Mouse (Mus musculus): ENCODE results near the gene Pde4d. TPM values are rescaled to one million over a fixed set of nuclear protein-coding genes. Genes with fewer than 3 reads are reported as not detected.
A peak's percentile ranks its signal among the peaks of the same experiment; 100 is the strongest.

The Pde4d gene
- polyA plus RNA-seq, 1 experiment from 2014 or later = 27.9 TPM

DNA sequence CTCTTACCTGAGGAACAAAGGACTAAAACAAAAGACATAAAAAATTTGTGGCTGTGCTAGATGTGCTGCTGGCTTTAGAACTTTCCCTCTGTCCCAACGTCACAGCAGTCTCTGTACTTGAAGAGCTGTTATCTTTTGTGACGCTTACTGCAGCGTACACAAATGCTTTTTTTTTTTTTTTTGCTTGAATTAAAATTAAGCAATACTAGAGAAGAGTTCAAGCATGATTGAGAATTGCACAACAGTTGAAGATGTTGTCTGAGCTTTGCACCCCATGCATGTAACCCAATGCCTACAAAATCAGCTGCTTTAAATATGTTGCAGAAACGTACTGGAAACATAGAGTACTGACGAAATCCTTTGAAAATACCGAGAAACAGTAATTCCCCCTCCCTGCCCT lies 892.7 kb downstream of the Pde4d start:
- ATAC-seq (replicated peaks; ENCODE audit: extremely low read depth, insufficient read depth, low FRiP score) = no peak
- WGBS = 46% methylated on average over 6 of the region's 6 CpGs
- Histone ChIP-seq H3K27ac (ENCODE audit: low read length) (no peak overlapping the region), H3K9ac (ENCODE audit: low read length) (no peak overlapping the region), H3K27me3 (ENCODE audit: control insufficient read depth, insufficient read depth, low read length) (no peaks in the 10 kb centered on the region), H3K4me1 (ENCODE audit: control insufficient read depth, insufficient read depth, low read length) (no peaks in the 10 kb centered on the region), H3K4me2 (ENCODE audit: low read depth, low read length) (no peak overlapping the region), H3K9me3 (replicated peaks; ENCODE audit: control insufficient read depth, low read length) (no peaks in the 10 kb centered on the region), H3K4me3 (ENCODE audit: low read length) (no peak overlapping the region), H3K36me3 (ENCODE audit: control insufficient read depth, insufficient read depth) (no peaks in the 10 kb centered on the region)

DNA sequence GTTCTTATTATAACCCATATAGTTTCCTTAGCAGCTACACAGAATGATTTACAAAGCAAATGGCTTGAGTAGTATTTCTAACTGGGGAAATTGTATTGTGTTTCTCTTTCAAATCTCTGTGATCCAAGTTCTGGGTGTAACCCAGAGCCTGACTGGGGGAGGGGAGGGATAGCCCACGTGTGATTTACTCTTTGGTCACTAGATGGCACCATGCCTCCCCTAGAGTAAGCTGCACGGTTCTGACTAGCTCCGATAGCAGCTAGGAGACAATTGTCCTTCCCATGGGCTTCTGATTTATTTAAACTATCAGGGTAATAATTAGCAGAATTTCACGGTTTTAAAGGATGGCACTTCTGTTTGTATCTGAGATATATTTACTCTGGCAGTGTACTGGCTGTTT lies 893.8 kb downstream of the Pde4d start:
- 0 out of 2 replicates have a peak, but pooled peaks have one; percentile 58 for ATAC-seq (replicated peaks; ENCODE audit: extremely low read depth, insufficient read depth, low FRiP score)

DNA sequence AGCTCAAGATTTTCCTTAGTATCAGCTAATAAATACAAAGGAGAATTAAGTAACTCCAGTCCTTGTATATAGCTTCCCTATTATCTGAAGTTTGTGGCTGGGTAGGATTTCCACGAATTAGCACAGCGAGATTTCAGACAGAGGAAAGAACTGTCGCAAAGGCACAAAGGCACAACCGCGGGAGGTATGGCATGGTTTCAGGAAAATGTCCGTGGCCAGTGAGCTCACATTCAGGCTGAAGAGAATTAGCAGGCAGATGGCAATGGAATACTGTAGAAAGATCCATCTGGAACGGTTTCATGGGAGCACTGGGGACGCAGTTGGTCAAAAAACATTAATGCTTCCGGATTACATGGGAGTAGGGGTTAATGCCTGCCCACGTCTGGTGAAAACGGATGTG lies 898.0 kb downstream of the Pde4d start:
- no peaks in the 10 kb centered on the region for H3K36me3 ChIP-seq (ENCODE audit: control insufficient read depth, insufficient read depth)
- no peak overlapping the region for H3K4me2 ChIP-seq (ENCODE audit: low read depth, low read length)
- H3K4me1 ChIP-seq (ENCODE audit: control insufficient read depth, insufficient read depth, low read length) = no peaks in the 10 kb centered on the region
- 65% methylated on average over 11 of the region's 11 CpGs for WGBS
- H3K9me3 ChIP-seq (replicated peaks; ENCODE audit: control insufficient read depth, low read length) = no peaks in the 10 kb centered on the region
- H3K27me3 ChIP-seq (ENCODE audit: control insufficient read depth, insufficient read depth, low read length) = no peaks in the 10 kb centered on the region
- ATAC-seq (replicated peaks; ENCODE audit: extremely low read depth, insufficient read depth, low FRiP score) = no peak
- no peak overlapping the region for H3K27ac ChIP-seq (ENCODE audit: low read length)
- H3K4me3 ChIP-seq (ENCODE audit: low read length) = no peak overlapping the region
- no peak overlapping the region for H3K9ac ChIP-seq (ENCODE audit: low read length)

More for the DNA sequence above, 893.8 kb downstream of the Pde4d start:
- no peaks in the 10 kb centered on the region for H3K9me3 ChIP-seq (replicated peaks; ENCODE audit: control insufficient read depth, low read length)
- H3K4me3 ChIP-seq (ENCODE audit: low read length) = no peak overlapping the region
- H3K36me3 ChIP-seq (ENCODE audit: control insufficient read depth, insufficient read depth) = no peaks in the 10 kb centered on the region
- no peak overlapping the region for H3K4me2 ChIP-seq (ENCODE audit: low read depth, low read length)
- WGBS = 4% methylated on average over 4 of the region's 4 CpGs
- no peak overlapping the region for H3K9ac ChIP-seq (ENCODE audit: low read length)
- H3K27me3 ChIP-seq (ENCODE audit: control insufficient read depth, insufficient read depth, low read length) = no peaks in the 10 kb centered on the region
- H3K27ac ChIP-seq (ENCODE audit: low read length) = no peak overlapping the region
- no peaks in the 10 kb centered on the region for H3K4me1 ChIP-seq (ENCODE audit: control insufficient read depth, insufficient read depth, low read length)

DNA sequence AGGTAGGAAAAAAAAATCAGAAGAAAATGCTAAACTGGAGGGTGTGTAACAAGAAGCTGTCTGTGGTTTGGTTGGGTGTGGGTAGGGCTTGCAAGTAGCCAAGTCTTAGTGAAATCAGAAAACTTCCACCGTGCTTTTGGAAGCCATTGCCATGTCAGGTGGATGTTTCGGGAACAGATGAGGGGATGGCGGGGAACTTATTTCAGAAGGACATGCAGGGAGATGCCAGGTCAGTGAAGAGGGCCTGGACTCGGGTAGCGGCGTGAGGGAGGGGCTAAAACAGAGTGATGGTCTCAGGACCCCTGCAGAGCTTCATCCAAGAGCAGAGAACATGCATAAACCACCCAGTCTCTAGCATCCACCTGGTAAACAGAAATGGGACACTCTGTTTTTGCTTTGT lies 898.6 kb downstream of the Pde4d start:
- Histone ChIP-seq H3K27me3 (ENCODE audit: control insufficient read depth, insufficient read depth, low read length) (no peaks in the 10 kb centered on the region), H3K4me1 (ENCODE audit: control insufficient read depth, insufficient read depth, low read length) (no peaks in the 10 kb centered on the region), H3K36me3 (ENCODE audit: control insufficient read depth, insufficient read depth) (no peaks in the 10 kb centered on the region), H3K4me3 (ENCODE audit: low read length) (no peak overlapping the region), H3K27ac (ENCODE audit: low read length) (no peak overlapping the region), H3K9me3 (replicated peaks; ENCODE audit: control insufficient read depth, low read length) (no peaks in the 10 kb centered on the region), H3K4me2 (ENCODE audit: low read depth, low read length) (no peak overlapping the region), H3K9ac (ENCODE audit: low read length) (no peak overlapping the region)
- WGBS = 83% methylated on average over 6 of the region's 6 CpGs
- ATAC-seq (replicated peaks; ENCODE audit: extremely low read depth, insufficient read depth, low FRiP score) = no peak

DNA sequence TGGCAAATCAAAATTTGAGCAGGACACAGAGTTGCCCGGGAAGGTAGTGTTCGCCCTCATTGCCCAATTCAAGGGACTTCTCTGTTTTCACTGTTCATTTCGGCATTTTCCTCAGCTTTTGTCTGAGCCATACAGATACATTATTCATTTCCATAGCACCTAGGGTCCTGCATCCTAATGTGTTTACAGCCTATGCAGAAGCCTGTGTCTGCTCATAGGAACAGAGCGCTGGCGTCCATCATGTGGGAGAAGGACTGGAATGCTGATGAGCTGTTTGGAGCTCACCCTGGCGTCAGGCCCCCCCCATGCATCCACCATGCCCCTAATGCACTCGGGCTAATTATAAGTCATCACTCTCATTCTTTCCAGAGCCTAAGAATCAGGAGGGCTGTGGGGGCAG lies 900.4 kb downstream of the Pde4d start:
- H3K27ac ChIP-seq (ENCODE audit: low read length) = no peak overlapping the region
- no peaks in the 10 kb centered on the region for H3K36me3 ChIP-seq (ENCODE audit: control insufficient read depth, insufficient read depth)
- no peaks in the 10 kb centered on the region for H3K4me1 ChIP-seq (ENCODE audit: control insufficient read depth, insufficient read depth, low read length)
- H3K4me3 ChIP-seq (ENCODE audit: low read length) = no peak overlapping the region
- no peaks in the 10 kb centered on the region for H3K9me3 ChIP-seq (replicated peaks; ENCODE audit: control insufficient read depth, low read length)
- no peaks in the 10 kb centered on the region for H3K27me3 ChIP-seq (ENCODE audit: control insufficient read depth, insufficient read depth, low read length)
- 73% methylated on average over 7 of the region's 7 CpGs for WGBS
- no peak overlapping the region for H3K4me2 ChIP-seq (ENCODE audit: low read depth, low read length)
- no peak overlapping the region for H3K9ac ChIP-seq (ENCODE audit: low read length)
- no peak for ATAC-seq (replicated peaks; ENCODE audit: extremely low read depth, insufficient read depth, low FRiP score)

DNA sequence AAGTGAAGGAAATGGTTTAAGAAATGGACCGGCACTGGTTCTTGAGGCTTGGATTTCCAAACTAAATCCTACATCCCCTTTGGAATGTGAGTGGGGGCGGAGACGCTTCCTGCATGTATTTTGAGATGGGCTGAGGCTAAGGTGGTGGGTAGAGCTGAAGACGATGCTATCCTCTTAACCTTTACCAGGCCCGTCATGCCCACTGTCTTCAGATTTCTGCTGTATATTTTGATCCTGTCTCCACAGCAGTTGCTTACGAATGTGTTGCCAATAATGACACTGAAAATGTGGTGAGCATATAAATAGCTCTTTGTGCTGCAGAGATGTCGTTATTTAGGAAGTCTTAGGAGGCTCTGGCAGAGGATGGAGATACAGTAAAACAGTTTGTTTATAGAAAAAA lies 904.3 kb downstream of the Pde4d start:
- Histone ChIP-seq H3K9me3 (replicated peaks; ENCODE audit: control insufficient read depth, low read length) (no peaks in the 10 kb centered on the region), H3K27ac (ENCODE audit: low read length) (no peak overlapping the region), H3K4me1 (ENCODE audit: control insufficient read depth, insufficient read depth, low read length) (no peaks in the 10 kb centered on the region), H3K4me2 (ENCODE audit: low read depth, low read length) (no peak overlapping the region), H3K4me3 (ENCODE audit: low read length) (no peak overlapping the region), H3K27me3 (ENCODE audit: control insufficient read depth, insufficient read depth, low read length) (no peaks in the 10 kb centered on the region), H3K36me3 (ENCODE audit: control insufficient read depth, insufficient read depth) (no peaks in the 10 kb centered on the region), H3K9ac (ENCODE audit: low read length) (no peak overlapping the region)
- 69% methylated on average over 7 of the region's 7 CpGs for WGBS
- no peak for ATAC-seq (replicated peaks; ENCODE audit: extremely low read depth, insufficient read depth, low FRiP score)

DNA sequence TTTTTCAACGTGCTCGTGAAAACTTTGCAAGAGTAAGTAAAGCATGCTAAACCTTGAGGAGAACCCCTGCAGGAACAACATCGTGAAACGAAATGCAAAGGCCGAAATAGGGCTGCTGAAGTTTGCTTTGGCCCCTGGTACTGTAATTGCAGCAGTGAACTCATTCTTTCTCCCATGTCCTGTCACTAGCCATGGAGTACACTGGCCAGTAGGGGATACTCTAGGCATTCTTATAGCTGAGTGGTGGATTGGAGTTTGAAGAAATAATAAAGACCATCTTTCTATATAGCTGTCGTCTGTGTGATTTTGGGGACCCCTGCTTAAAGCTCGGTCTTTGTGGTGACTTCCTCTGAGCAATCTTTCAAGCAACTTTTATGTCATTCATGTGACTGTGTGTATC lies 906.5 kb downstream of the Pde4d start:
- H3K36me3 ChIP-seq (ENCODE audit: control insufficient read depth, insufficient read depth) = no peaks in the 10 kb centered on the region
- no peak overlapping the region for H3K4me3 ChIP-seq (ENCODE audit: low read length)
- H3K27me3 ChIP-seq (ENCODE audit: control insufficient read depth, insufficient read depth, low read length) = no peaks in the 10 kb centered on the region
- H3K4me2 ChIP-seq (ENCODE audit: low read depth, low read length) = no peak overlapping the region
- no peaks in the 10 kb centered on the region for H3K9me3 ChIP-seq (replicated peaks; ENCODE audit: control insufficient read depth, low read length)
- no peak overlapping the region for H3K9ac ChIP-seq (ENCODE audit: low read length)
- WGBS = 66% methylated on average over 7 of the region's 7 CpGs
- no peak overlapping the region for H3K27ac ChIP-seq (ENCODE audit: low read length)
- no peak for ATAC-seq (replicated peaks; ENCODE audit: extremely low read depth, insufficient read depth, low FRiP score)
- no peaks in the 10 kb centered on the region for H3K4me1 ChIP-seq (ENCODE audit: control insufficient read depth, insufficient read depth, low read length)

DNA sequence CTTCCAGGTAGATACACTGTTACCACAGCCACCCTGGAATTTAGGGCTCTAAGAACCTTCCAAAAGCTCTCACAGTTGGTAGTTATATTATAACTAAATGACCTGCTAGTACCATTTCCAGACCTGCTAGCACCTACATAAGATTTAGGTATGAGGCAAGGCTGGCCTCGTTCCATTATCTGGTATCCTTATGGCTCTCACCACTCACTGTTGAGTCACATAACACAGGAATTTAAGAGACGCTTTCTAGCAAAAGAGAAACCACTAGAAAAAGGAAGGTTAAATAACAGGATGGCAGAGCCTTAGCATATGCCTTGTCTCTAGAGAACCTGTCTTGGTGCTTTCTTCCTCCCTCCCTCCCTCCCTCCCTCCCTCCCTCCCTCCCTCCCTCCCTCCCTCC lies 910.2 kb downstream of the Pde4d start:
- no peak for ATAC-seq (replicated peaks; ENCODE audit: extremely low read depth, insufficient read depth, low FRiP score)
- no peaks in the 10 kb centered on the region for H3K36me3 ChIP-seq (ENCODE audit: control insufficient read depth, insufficient read depth)
- no peaks in the 10 kb centered on the region for H3K4me1 ChIP-seq (ENCODE audit: control insufficient read depth, insufficient read depth, low read length)
- H3K9me3 ChIP-seq (replicated peaks; ENCODE audit: control insufficient read depth, low read length) = no peaks in the 10 kb centered on the region
- H3K9ac ChIP-seq (ENCODE audit: low read length) = no peak overlapping the region
- no peak overlapping the region for H3K4me2 ChIP-seq (ENCODE audit: low read depth, low read length)
- no peaks in the 10 kb centered on the region for H3K27me3 ChIP-seq (ENCODE audit: control insufficient read depth, insufficient read depth, low read length)
- no peak overlapping the region for H3K27ac ChIP-seq (ENCODE audit: low read length)
- WGBS = 41% methylated on average over 2 of the region's 2 CpGs
- no peak overlapping the region for H3K4me3 ChIP-seq (ENCODE audit: low read length)

DNA sequence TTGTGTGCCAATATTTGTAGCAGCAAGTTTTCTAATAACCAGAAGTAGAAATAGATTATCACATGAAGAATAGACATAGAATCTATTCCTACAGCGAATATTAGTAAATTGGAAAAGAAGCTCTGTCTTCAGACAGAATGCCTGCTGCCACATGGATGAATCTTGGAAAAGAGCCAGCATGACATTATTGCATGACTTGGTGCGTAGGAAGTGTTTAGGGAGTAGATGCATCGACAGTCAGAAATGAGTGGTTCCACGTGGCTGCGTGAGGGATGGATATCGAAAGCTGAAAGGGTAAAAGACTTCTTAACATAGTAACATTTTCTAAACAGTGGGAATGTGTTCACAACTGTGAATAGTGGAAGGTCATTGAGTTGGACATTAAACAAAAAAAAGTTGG lies 912.6 kb downstream of the Pde4d start:
- 63% methylated on average over 6 of the region's 6 CpGs for WGBS
- ATAC-seq (replicated peaks; ENCODE audit: extremely low read depth, insufficient read depth, low FRiP score) = no peak

DNA sequence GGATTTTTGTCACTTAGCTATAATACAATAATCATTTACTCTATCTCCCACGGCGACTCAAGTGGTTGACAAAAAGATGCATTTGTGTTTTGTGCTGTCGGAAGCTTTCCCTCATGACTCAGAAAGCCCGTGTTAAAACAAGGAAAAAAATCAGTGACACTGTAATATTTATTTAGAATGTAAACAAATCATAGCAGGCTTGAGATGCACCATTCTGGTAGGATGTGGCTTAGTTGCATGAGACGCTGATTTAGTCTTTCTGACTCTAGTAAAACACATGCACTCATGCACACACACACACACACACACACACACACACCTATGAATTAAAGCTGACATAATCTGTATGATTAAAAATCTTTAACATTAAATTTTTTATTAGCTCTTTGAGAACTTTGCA lies 924.7 kb downstream of the Pde4d start:
- WGBS = 70% methylated on average over 5 of the region's 5 CpGs
- Histone ChIP-seq H3K4me1 (ENCODE audit: control insufficient read depth, insufficient read depth, low read length) (peaks cover 4% of the 10 kb centered on the region; the same call in 1 of the 2 replicates), H3K9me3 (replicated peaks; ENCODE audit: control insufficient read depth, low read length) (no peaks in the 10 kb centered on the region), H3K27ac (ENCODE audit: low read length) (no peak overlapping the region), H3K27me3 (ENCODE audit: control insufficient read depth, insufficient read depth, low read length) (no peaks in the 10 kb centered on the region), H3K4me3 (ENCODE audit: low read length) (no peak overlapping the region), H3K36me3 (ENCODE audit: control insufficient read depth, insufficient read depth) (no peaks in the 10 kb centered on the region), H3K4me2 (ENCODE audit: low read depth, low read length) (no peak overlapping the region), H3K9ac (ENCODE audit: low read length) (no peak overlapping the region)
- ATAC-seq (replicated peaks; ENCODE audit: extremely low read depth, insufficient read depth, low FRiP score) = no peak

More for the DNA sequence above, 912.6 kb downstream of the Pde4d start:
- Histone ChIP-seq H3K9ac (ENCODE audit: low read length) (no peak overlapping the region), H3K4me2 (ENCODE audit: low read depth, low read length) (no peak overlapping the region), H3K4me3 (ENCODE audit: low read length) (no peak overlapping the region), H3K27me3 (ENCODE audit: control insufficient read depth, insufficient read depth, low read length) (no peaks in the 10 kb centered on the region), H3K27ac (ENCODE audit: low read length) (no peak overlapping the region), H3K36me3 (ENCODE audit: control insufficient read depth, insufficient read depth) (no peaks in the 10 kb centered on the region), H3K4me1 (ENCODE audit: control insufficient read depth, insufficient read depth, low read length) (no peaks in the 10 kb centered on the region), H3K9me3 (replicated peaks; ENCODE audit: control insufficient read depth, low read length) (no peaks in the 10 kb centered on the region)
